Mouse (Mus musculus) liver, embryonic 16.5 days (tissue): ENCODE measurements around the gene Gm49361. TPM values are rescaled to one million over a fixed set of nuclear protein-coding genes. Genes with fewer than 3 reads are reported as not detected.
"Not testable (repeated sequence)": the region's sequence is repeated elsewhere in the genome, so short reads cannot be mapped to it uniquely, and the experiment has no call there.

Source experiments
- ATAC-seq: fragments of 200-750 bp; cut with Nextera tagmentation; 2 replicates; pipeline ENCODE4 v1.8.0; 2017; ENCODE audit warnings: low read depth, mild to moderate bottlenecking, moderate number of reproducible peaks, moderate library complexity
- H3K27ac ChIP-seq: fragments of 300-500 bp; sonication (generic); 2 replicates; pipeline ENCODE4 v1.5.1; 2014; ENCODE audit warnings: mild to moderate bottlenecking, low read length
- H3K27me3 ChIP-seq: fragments of 300-500 bp; sonication (generic); 2 replicates; pipeline ENCODE4 v1.6.1; 2014; ENCODE audit warnings: low read depth, low read length, mixed read lengths; ENCODE audit not compliant: control insufficient read depth, insufficient read depth
- H3K36me3 ChIP-seq: fragments of 300-500 bp; sonication (generic); 2 replicates; pipeline ENCODE4 v1.6.1; 2014; ENCODE audit warnings: mild to moderate bottlenecking; ENCODE audit not compliant: control insufficient read depth, insufficient read depth
- H3K4me1 ChIP-seq: fragments of 300-500 bp; sonication (generic); 2 replicates; pipeline ENCODE4 v1.6.1; 2014; ENCODE audit warnings: low read depth, low read length, mixed read lengths; ENCODE audit not compliant: control insufficient read depth
- H3K4me2 ChIP-seq: fragments of 300-500 bp; sonication (generic); 2 replicates; pipeline ENCODE4 v1.6.1; 2014; ENCODE audit warnings: low read depth, low read length, mixed read lengths
- H3K4me3 ChIP-seq: fragments of 300-500 bp; sonication (generic); 2 replicates; pipeline ENCODE4 v1.5.1; 2014; ENCODE audit warnings: low read depth, mild to moderate bottlenecking, low read length
- H3K9ac ChIP-seq: fragments of 300-500 bp; sonication (generic); 2 replicates; pipeline ENCODE4 v1.6.1; 2014; ENCODE audit warnings: low read depth, low read length
- H3K9me3 ChIP-seq: fragments of 300-500 bp; sonication (generic); replicated peaks from 2 replicates; pipeline ENCODE4 v1.6.1; 2016; ENCODE audit warnings: low read length; ENCODE audit not compliant: control insufficient read depth
- WGBS: fragments of 180-500 bp; shearing (Covaris S2); extraction: QIAGEN DNeasy Blood & Tissue Kit; methylation state at CpG from one replicate; pipeline ENCODE4 v1.1.7; 2014; ENCODE audit not compliant: insufficient replicate concordance; 5-methylcytosine and 5-hydroxymethylcytosine counted together
- polyA plus RNA-seq: library from polyadenylated mRNA; unstranded; fragments of >200 nt; fragmentation: Nextera tagmentation; extraction: Ambion mirVana; gene quantifications from 2 replicates; pipeline ENCODE4 v1.2.1, GENCODE M21; 2015

Gm49361 gene
- polyA plus RNA-seq, 1 experiment from 2014 or later: not detected

DNA sequence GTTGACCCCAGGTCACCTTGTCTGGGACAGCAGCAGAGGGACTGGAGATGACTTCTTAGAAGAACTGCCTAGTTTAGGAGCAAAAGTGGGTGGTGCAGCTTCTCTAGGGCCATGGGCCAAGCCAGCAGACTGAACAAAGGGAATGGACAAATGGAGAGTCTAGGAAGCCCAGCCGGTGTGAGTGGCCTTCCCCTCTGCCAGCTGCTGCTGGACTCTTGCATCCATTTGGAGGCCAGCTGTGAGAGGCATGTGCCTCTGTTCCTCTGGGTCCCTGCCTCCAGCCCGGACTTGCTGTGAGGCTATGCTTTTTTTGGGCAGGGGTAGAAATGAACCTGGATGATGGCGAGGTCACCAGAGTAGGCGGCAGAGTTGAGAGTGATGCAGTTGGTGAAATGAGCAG lies 12.3 kb upstream of the Gm49361 start, which contains the start of gene Lats2:
Gene Lats2, minus strand, starts transcription at position 152 of the 400 bp plus-strand sequence.
- 81% methylated on average over 4 of the region's 4 CpGs for WGBS
- Histone ChIP-seq H3K9ac (no peak within 1 kb of the TSS), H3K4me2 (no peak within 1 kb of the TSS), H3K36me3 (no peaks in the 10 kb centered on the region), H3K9me3 (no peaks in the 10 kb centered on the region), H3K27me3 (no peaks in the 10 kb centered on the region), H3K4me1 (peaks cover 40% of the 10 kb centered on the region), H3K27ac (no peak within 1 kb of the TSS), H3K4me3 (no peak within 1 kb of the TSS)
- ATAC-seq: no peak

DNA sequence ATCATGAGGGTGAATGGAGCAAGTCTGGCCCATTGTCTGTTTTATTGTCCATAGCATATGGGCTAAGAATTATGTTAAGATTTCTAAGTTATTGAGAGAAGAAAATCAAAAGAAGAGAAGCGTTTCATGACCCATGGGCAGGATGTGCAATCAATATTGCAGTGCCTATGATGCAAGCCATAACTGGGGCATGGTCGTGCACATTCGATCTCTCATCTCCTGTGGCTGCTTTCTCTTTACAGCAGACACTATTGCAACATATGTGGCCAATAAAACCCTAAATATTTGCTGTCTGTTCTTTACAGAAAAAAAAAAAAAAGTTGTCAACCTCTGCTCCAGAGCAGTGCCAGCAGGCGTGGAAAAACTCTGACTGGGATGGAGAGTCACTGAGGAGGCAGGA lies 10.2 kb upstream of the Gm49361 start:
- WGBS: 66% methylated on average over 4 of the region's 4 CpGs
- peak; percentile 42; the same call in 1 of the 2 replicates for ATAC-seq
- Histone ChIP-seq H3K4me3 (no peak overlapping the region), H3K27me3 (no peaks in the 10 kb centered on the region), H3K9me3 (no peaks in the 10 kb centered on the region), H3K4me1 (peaks cover 51% of the 10 kb centered on the region), H3K4me2 (no peak overlapping the region), H3K9ac (no peak overlapping the region), H3K27ac (peak overlapping the region; percentile 25; the same call in 1 of the 2 replicates), H3K36me3 (no peaks in the 10 kb centered on the region)

DNA sequence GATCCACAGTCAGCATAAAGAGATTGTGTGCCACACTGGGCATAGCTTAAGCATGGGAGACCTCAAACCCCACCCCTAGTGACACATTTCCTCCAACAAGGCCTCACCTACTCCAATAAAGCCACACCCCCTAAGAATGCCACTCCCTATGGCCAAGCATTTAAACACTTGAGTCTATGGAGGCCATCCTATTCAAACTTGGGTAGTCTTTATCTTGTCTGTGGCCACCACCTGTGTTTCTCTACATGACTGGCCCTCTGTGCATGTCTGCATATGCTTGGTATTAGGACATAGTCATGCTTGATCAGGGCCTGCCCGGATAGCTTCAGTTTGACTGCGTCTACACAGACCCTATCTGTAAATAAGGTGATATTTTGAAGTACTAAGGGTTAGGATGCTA lies 9.8 kb upstream of the Gm49361 start:
- peaks cover 53% of the 10 kb centered on the region for H3K4me1 ChIP-seq
- no peaks in the 10 kb centered on the region for H3K36me3 ChIP-seq
- no peak overlapping the region for H3K9ac ChIP-seq
- H3K4me2 ChIP-seq: no peak overlapping the region
- WGBS: 39% methylated on average over 2 of the region's 2 CpGs
- ATAC-seq: peak; percentile 52
- H3K4me3 ChIP-seq: no peak overlapping the region
- H3K27ac ChIP-seq: peak overlapping the region; percentile 25
- no peaks in the 10 kb centered on the region for H3K9me3 ChIP-seq
- no peaks in the 10 kb centered on the region for H3K27me3 ChIP-seq

DNA sequence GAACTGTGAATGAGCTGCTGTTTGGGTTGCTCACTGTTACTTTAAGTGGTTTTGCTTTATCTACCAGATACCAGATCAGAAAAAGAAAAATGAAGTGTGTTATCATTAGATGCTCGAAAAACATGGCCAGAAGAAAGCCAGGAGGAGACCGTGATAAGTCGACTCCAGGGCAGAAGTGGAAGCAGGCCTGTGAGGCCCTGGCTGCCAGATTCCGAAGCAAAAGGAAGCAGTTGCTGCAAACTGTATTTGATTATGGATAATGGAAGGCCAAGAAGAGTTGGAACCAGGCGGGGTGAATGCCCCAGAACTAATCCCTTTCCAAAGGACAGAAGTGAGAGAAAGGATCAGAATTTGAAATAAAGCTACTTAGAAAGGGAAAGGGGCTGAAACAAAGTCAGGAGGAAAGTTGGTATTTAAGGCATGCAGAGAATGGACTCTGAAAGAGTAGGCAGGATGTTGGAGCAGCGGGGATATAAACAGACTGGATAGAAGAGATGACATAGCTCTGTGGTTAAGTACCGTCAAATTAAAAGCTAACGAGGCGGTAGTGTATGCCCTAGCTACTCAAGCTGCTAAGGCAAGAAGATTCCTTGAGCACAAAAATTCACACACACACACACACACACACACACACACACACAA lies 7.6 kb upstream of the Gm49361 start:
- Histone ChIP-seq H3K9ac (peak overlapping the region; percentile 49), H3K27ac (peak overlapping the region; percentile 81), H3K4me1 (peaks cover 66% of the 10 kb centered on the region), H3K36me3 (no peaks in the 10 kb centered on the region), H3K4me3 (no peak overlapping the region), H3K4me2 (peak overlapping the region; percentile 24), H3K27me3 (no peaks in the 10 kb centered on the region), H3K9me3 (no peaks in the 10 kb centered on the region)
- 16% methylated on average over 9 of the region's 9 CpGs for WGBS
- ATAC-seq: peak; percentile 58

DNA sequence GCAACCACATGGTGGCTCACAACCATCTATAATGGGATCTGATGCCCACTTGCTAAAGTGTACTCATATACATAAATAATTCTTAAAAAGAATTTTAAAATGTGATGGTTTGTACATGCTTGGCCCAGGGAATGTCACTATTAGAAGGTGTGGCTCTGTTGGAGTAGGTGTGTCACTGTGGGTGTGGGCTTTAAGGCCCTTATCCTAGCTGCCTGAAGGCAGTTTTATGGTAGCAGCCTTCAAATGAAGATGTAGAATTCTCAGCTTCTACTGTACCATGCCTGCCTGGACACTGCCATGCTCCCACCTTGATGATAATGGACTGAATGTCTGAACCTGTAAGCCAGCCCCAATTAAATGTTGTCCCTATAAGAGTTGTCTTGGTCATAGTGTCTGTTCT lies 5.1 kb upstream of the Gm49361 start:
- Histone ChIP-seq H3K4me1 (peaks cover 65% of the 10 kb centered on the region), H3K4me2 (peak overlapping the region; percentile 46), H3K9ac (peak overlapping the region; percentile 11; the same call in 1 of the 2 replicates), H3K27ac (peak overlapping the region; percentile 74)
- not testable (repeated sequence) for H3K27me3 ChIP-seq, H3K36me3 ChIP-seq, H3K9me3 ChIP-seq, H3K4me3 ChIP-seq
- ATAC-seq: peak; percentile 78

DNA sequence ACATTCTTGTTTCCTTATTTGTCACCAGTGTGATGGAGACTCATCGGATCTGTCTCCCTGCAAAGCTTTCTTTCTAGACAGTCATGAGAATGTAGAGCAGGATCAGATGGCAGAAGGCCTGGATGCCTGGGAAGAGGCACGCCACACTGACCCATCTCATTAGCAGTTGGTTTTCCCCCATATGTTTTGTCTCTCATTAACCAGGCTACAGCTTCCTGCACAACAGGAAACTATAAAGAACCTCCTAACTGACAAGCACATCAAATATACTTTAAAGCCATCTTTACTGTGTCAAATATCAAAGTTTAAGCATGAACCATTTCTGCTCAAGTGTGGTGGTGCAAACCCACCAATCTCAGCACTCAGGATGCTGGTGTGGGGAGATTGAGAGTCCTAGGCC lies 3.6 kb upstream of the Gm49361 start:
- peaks cover 8% of the 10 kb centered on the region for H3K27me3 ChIP-seq
- WGBS: 63% methylated on average over 2 of the region's 2 CpGs
- H3K4me3 ChIP-seq: no peak overlapping the region
- ATAC-seq: no peak
- H3K4me1 ChIP-seq: peaks cover 61% of the 10 kb centered on the region
- no peak overlapping the region for H3K4me2 ChIP-seq
- peak overlapping the region; percentile 26 for H3K27ac ChIP-seq
- H3K9me3 ChIP-seq: no peaks in the 10 kb centered on the region
- H3K36me3 ChIP-seq: no peaks in the 10 kb centered on the region
- no peak overlapping the region for H3K9ac ChIP-seq

DNA sequence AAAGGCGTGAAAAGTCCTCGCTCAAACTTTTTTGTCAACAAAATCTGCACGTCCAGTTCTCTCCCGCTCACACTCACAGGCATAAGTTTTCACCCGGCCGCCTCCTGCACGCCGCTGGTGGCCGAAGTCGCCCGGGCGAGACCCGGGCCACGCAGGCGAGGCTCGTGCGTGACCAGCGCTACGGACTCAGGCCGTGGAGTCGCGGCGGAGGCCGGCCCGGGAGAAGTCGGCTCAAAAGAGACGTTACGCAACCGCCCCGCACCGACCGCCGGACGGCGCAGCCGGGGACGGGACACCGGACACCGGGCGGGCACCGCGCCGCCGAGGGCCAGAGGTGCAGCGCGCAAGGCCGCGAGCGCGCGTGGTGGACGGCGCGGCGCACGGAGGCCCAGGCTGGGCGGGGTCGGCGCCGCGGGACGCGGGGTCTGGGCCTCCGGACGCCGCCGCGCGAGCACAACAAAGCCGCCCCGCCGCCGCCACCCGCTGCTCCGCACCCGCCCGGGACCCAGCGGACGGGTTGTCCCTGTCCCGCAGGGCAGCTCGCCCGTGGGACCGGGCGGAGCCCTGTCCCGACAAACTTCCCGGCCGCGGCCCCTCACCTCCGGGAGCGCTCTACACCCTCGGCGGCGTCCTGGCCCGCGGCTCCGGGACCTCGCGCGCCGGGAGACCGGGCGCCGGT lies 473 bp downstream of the Gm49361 start:
- Histone ChIP-seq H3K4me1 (peaks cover 36% of the 10 kb centered on the region), H3K9ac (peak overlapping the region; percentile 86), H3K4me2 (peak overlapping the region; percentile 89), H3K9me3 (no peaks in the 10 kb centered on the region), H3K27me3 (peaks cover 15% of the 10 kb centered on the region), H3K4me3 (peak overlapping the region; percentile 83), H3K36me3 (no peaks in the 10 kb centered on the region), H3K27ac (peak overlapping the region; percentile 85)
- ATAC-seq: peak; percentile 63
- WGBS: under 1% methylated on average over 96 of the region's 103 CpGs

DNA sequence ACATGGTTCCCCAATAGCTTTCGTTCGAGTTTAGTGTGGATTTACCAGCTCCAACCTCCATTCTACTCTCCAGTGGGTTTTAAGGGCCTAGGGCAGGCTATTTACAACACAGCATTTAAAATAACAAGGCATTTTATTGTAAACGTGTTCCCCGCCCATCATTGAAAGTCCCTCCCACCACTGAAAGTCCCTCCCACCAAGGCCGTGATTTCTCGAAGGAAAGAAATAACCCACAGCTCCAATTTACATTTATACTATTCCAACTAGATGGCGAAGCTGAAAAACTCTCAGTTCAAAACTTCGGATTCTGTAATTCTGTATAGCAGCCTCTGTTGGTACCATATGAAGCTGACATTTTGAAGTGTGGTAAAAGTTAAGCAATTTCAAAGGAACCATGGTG lies 1.4 kb downstream of the Gm49361 start:
- Histone ChIP-seq H3K9me3 (no peaks in the 10 kb centered on the region), H3K4me2 (peak overlapping the region; percentile 89), H3K4me1 (peaks cover 28% of the 10 kb centered on the region), H3K36me3 (no peaks in the 10 kb centered on the region), H3K27ac (no peak overlapping the region), H3K9ac (no peak overlapping the region), H3K4me3 (peak overlapping the region; percentile 83), H3K27me3 (peaks cover 15% of the 10 kb centered on the region)
- no peak for ATAC-seq
- WGBS: 6% methylated on average over 8 of the region's 8 CpGs

DNA sequence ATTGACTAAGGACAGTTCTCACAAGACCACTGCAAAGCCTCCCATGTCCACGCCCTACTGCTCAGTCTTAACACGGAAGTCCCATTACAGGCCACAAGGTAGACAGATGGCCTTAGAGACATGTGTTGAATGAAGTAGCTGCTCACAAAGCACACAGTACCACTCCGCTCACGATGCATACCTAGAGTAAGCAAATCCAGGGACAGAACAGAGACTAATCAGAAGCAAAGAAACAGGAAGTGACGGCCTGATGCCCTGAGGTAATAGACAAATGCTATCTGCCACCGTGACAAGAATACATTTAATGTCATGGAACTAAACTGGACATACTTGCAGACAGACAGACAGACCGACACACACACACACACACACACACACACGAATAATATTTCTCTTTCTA lies 5.3 kb downstream of the Gm49361 start:
- Histone ChIP-seq H3K4me3 (no peak overlapping the region), H3K4me2 (no peak overlapping the region), H3K36me3 (no peaks in the 10 kb centered on the region), H3K4me1 (peaks cover 14% of the 10 kb centered on the region; the same call in 1 of the 2 replicates), H3K27ac (no peak overlapping the region), H3K27me3 (peaks cover 15% of the 10 kb centered on the region), H3K9me3 (no peaks in the 10 kb centered on the region), H3K9ac (no peak overlapping the region)
- ATAC-seq: no peak
- WGBS: 62% methylated on average over 8 of the region's 8 CpGs
